Mouse (Mus musculus): ENCODE results near the gene Rab19.
"Not testable (repeated sequence)": the region's sequence is repeated elsewhere in the genome, so short reads cannot be mapped to it uniquely, and the experiment has no call there.

Rab19 gene

DNA sequence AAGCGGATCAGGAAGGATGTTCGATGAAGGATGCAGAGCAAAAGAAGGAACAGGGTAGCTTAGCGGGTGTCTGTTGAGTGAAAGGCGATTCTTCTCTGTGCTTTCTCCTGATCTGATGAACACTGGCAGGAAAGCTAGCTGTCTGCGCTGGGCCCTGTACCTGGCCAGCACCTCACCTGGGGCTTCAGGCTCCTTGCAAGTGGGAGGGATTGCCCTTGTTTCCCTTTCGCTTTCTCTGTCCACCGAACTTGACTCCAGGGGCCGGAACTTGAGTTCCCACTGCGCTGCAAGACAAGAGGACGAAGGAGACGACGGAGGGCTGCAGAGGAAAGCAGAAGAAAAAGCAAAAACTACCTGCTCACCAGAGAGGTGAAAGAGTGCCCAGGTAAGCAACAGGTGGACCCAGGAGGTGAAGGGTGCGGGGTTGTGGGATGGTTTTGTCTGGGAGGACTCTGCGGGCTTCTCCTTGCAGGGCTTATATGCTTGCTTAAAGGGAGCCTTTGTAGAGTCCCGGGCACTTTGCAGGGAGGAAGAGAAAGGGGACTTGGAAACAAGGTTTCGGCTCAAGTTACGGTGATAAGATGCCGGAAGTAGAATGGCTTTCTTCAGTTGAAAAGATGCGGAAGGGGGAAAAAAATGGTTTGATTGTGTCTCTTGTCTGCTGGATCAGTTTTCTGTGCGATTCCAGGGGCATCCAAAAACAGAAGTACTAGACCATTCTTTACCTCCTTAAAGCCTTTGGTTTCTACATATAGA is at the start of gene Rab19:
Gene Rab19, plus strand, starts transcription at position 51 of the 756 bp plus-strand sequence.
- DNase-seq (ENCODE audit: low spot score in 2 of 2): no peak

DNA sequence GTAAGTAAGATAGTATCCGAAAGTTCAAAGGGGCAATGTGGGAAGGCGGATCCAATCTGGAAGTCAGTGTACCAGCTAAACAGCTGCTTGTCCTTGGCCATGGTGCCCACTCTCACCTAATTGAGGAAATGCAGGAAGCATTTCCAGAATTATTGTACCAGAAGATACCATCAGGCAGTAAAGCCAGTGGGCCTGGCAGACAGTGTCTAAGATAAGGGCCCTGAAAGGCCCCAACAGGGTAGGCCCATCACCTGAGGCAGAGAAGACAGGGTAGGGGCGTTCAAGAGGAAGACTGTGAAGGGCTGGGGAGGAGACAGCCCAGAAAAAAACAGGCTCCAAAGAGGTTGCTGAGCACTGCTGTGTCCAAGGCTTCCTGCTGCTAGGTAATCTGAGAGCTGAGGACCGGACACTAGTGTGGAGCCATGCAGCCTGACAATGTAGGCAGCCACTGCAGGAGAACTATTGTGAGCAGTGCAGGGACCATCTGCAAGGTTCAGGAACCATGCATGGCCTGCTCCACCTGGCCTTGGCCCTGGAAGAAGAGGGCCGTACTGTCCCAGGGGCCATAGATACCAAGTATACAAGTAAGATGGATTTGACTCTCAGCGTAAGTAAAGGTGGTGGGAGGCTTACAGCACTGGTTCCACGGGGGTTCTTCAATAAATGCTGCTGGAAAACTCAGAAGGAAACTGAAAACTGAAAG is 48.8 kb upstream of the Rab19 start:
- DNase-seq (ENCODE audit: low spot score in 2 of 2): no peak

DNA sequence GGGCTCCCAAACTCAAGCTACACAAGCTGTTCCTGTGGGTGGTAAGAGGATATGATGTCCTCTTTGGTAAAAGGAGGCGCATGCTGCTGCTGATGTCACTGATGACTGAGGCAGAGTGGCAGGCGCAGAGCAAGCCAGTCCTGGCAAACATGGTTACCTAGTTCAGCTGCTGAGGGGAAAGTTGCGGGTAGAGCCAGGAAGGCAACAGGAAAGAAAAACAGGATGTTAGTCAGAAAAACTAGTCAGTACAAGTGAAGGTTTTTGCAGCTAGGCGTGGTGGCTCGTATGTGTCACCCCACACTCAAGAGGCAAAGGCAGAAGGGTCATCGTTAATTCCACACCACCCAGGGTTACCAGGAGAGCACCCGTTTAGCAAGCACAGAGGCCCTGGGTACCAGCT is 46.8 kb upstream of the Rab19 start:
- no peak for DNase-seq (ENCODE audit: low spot score in 2 of 2)

DNA sequence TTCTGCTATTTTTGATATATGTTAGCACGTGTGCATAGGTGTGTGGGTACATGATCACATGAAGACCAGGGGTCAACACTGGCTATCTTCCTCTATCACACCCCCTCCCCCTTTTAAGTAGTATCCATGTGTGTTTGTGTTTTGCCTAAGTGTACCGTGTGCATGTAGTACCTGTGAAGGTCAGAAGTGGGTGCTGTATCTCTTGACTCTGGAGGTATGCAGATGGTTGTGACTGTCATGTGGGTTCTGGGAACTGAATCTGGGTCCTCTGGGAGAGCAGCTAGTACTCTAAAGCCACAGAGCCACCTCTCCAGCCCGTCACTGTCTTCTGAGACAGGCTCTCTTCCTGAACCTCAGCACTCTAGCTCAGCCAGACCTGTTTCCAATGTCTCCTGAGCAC is 46.1 kb upstream of the Rab19 start:
- DNase-seq (ENCODE audit: low spot score in 2 of 2): no peak

DNA sequence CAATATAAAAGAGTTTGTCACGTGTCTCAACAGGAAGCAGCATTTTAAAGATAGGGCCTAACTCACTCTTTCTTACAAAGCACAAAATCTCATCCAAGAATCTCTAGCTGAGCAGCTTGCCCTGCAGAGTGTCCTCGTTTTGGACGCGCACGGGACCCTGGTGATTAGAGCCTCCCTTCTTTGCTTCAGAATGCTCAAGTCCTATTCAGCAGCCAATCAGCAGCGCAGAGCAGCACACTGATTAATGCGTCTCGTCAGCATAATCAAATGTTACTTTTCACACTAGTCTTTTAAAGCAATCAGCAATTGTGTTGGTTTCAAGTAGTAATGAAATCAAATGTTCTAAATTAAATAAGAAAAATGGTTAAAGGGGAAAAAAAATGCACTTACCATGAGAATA is 42.6 kb upstream of the Rab19 start:
- DNase-seq (ENCODE audit: low spot score in 2 of 2): no peak

DNA sequence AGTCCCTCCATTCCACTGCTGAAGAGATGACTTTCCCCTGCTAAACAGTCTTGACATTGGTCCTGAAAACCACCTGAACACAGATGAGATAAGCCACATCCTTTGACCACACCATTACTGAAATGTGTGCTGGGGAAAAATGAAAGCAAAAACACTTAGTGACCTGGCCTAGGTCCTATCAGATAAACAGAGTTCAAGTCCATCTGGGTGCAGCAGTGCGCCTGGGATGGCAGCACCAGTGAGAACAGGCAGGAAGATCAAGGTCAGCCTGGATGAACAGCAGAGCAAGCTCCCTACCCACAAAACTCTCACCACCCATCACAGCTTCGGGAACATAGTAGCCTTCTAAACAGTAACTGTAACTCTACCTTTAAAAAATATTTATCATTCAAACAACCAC is 39.2 kb upstream of the Rab19 start:
- DNase-seq (ENCODE audit: low spot score in 2 of 2): no peak

DNA sequence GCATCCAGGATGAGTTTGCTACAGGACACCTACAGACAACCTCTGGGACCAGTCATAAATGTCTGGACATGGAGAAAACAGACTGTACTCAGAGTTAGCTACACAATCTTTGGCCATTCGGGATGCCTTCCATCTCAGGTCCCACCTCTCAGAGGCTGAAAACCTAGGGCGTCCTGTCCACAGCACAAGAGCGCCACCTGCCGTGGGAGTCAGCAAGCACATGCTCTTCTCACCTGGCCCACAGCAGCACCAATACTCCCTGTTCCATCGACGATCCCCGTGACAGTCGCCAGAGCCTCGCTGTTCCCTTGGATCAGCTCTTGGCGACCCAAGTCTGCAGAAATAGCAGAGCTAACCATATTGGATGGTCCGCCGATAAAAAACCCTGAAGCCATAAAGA is 37.0 kb upstream of the Rab19 start:
- DNase-seq (ENCODE audit: low spot score in 2 of 2): peak; percentile 72 to 86

DNA sequence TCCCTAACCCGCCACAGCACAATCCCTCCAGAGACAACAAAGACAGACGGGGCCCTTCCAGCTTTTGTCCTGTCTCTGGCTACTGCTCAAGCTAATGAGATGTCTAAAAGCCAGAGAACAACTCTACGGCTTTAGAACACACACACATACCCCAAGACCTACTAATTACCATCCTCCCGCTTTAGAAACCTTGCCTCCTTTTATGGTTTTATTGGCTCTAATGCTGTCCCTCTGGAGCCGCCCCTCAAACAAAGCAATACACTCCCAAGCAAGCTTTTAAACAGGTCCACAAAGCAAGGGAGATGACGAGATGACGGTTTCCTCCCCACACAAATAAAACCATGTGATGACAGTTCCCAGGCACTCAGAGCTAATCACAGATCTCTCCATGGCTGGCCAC is 35.5 kb upstream of the Rab19 start:
- DNase-seq (ENCODE audit: low spot score in 2 of 2): no peak

DNA sequence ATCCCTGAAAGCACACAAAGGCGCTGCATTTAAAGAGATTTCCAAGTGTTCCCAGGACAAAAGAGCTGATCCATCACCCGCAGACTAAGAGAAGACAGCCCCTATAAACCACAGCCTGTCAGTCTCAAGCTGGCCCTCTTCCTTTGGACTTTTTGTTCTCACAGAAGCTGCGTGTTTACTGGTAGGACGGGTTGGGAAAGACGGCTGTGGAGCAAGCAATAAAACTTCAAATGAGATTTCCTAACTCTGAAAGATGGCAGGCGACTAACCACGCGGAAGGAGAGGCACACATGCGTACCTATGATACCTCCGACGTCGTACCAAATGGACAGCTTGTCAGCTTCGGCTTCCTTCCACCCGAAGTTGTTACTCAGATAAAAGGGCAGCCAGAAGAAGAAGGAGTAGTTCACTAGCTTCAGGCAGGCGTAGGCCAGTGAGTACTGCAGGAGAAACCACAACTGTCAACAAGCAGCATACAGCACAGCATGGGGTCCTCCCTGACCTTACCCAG is 33.9 kb upstream of the Rab19 start:
- no peak for DNase-seq (ENCODE audit: low spot score in 2 of 2)

DNA sequence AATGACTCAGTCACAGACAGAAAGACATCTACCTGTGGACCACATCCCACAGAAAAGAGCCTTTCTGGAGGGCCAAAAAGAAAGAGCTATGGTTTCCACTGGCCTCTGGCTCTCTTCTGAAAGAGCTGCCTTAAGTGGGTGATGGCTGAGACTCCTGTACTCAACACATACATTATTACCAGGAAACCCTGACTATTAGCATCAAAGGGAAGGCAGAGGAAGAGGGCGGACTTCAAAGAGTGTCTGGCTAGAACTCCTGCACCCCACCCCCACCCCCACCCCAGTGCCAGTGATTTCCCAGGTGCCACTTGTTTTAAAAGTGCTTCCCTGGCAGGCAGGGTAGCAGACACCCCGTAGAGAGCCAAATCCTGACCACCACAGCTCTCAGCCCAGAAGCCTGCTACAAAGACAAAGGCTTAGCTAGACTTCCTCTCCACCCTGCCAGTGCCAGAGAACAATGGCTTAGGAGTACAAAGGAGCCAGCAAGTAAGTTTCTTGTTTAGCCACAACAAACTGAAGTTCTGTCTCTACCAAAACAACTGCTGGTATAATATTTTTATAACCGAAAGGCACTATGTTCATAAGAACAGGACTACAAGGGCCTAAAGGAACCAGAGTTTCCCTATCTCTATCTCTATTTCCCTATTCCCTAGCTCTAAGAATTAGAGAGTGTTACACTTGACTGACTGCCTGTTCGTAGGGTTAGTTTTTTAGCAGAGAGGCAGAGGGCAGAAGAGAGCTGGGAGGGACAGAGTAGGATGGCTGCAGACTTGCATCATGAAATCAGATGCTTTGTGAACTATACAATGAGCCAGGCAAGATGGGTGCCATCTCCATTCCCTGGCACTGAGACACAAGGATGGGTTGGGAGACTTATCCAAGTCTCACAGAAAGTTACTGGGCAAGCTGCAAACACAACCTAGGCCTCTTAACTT is 32.8 kb upstream of the Rab19 start:
- DNase-seq (ENCODE audit: low spot score in 2 of 2): no peak

DNA sequence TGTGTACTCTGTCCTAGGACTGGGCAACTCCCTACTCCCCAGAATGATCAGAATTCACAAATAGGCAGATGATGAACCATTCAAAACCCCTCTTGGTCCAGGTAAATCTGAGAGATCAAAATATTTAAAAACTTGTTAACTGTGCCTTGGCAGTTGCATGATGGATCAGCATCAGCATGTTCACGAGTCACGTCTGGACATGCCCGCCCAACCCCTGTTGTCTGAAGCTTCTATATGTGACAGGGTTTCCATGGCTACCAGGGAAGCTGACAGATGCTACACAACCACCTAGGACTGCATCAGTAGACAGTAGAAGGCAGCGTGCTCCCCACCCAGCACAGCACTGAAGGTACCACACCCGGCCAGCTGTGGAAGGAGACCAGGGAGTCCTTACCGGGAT is 32.0 kb upstream of the Rab19 start:
- DNase-seq (ENCODE audit: low spot score in 2 of 2): no peak

DNA sequence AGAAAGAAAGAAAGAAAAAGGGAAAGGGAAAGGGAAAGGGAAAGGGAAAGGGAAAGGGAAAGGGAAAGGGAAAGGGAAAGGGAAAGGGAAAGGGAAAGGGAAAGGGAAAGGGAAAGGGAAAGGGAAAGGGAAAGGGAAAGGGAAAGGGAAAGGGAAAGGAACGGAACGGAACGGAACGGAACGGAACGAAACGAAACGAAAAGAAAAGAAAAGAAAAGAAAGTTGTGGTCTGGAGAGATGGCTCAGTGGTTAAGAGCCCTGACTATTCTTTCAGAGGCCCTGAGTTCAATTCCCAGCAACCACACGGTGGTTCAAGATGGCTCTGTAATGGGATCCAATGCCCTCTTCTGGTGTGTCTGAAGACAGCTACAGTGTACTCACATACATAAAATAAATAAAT is 21.8 kb upstream of the Rab19 start:
- not testable (repeated sequence) for DNase-seq (ENCODE audit: low spot score in 2 of 2)

DNA sequence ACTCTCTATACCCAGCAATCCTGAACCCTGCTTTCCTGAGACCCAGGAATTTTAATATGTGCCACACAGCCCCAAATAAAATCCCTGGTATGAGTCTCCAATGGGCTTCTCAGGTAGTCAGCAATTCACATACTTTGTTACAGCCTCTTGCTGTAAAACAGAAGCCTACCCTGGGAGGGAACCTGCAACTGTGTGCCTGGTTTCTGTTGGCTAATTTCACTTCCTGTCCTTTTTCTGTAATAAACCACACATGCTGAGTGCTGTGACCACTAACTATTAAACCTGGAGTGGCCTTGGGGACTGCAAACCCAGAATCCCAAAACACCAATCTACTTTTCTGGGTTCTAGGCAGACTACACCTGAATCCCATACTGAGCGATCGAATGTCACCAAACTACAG is 18.3 kb upstream of the Rab19 start:
- no peak for DNase-seq (ENCODE audit: low spot score in 2 of 2)

DNA sequence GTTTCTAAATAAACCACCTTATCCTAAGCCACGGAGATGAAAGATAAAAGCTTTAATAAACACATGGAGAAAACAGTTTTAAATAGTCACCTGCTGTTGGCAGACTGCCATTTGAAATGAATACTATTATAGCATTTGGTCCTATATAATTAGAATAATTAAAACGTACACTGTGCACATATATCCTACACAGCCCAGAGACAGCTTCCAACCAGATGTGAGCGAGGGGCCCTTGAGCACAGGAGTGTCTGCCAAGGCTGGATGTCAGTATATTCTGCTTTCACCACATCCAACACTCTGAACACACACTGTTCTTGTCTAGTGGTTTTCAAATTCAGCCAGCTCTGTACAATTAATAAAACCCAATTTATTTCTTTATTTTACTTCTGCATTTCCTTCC is 11.3 kb upstream of the Rab19 start:
- no peak for DNase-seq (ENCODE audit: low spot score in 2 of 2)

DNA sequence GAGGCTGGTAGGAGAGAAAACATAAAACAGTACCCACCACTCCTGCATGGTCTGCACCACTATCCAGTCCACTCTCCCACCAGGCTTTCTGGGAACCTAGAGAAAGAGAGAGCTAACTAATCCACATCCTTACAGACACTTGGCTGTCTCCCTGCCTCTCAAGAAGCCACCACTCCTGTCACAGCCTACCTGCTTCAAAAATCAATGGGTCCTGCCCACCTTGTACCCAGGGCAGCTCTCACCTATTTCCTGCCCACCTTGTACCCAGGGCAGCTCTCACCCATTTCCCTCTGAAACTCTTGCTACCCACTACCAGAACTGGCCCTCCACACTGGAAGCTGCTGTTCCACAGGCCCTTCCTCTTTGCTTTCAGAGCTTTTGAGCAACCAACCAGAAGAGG is 8.9 kb upstream of the Rab19 start:
- DNase-seq (ENCODE audit: low spot score in 2 of 2): no peak

DNA sequence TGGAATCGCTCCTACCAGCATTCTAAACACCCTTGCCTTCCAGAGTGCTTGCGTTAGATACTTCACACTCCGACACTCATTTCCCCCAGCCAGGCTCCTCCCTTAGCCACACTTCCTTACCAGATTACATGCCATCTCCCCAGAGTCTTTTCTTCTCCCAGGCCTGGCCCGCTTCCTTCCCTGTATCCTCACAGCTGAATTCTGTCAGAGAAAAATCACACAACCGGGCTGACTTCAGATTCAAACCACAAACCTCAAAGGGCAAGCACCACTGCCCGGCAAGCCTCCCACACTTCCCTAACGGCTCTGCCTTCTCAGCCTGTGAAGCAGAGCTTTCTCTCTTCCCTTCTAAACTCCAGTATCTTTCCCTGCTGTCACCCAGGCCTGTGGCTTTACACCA is 8.2 kb upstream of the Rab19 start:
- DNase-seq (ENCODE audit: low spot score in 2 of 2): no peak

DNA sequence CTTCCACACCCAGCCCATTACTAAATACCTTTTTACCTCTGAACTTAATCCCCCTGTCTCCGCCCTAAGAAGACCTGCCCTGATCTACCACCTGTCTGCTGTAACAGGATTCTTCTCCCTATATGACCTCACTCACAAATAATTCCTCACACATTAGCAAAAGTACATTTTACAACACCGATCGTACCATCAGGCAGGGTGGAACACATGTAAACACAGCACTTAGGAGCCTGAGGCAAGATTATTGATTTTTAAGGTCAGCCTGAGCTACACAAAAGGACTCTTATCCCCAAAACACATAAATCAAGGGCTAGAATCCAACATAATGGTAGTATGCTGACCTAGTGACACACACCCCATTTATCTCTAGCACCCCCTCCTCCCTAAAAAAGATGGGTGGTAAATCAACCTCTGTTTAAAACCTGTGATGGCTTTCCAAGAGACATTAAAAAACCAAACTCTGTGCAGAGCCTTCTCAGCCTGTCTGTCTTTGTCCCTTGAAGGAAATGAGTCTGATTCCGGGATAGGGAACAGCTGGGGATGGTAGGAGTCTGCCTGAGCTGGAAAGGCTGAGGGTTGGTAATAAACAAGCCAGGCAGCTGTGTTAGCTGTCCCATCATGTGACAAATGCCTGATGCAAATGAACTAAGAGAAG is 7.5 kb upstream of the Rab19 start:
- DNase-seq (ENCODE audit: low spot score in 2 of 2): no peak

DNA sequence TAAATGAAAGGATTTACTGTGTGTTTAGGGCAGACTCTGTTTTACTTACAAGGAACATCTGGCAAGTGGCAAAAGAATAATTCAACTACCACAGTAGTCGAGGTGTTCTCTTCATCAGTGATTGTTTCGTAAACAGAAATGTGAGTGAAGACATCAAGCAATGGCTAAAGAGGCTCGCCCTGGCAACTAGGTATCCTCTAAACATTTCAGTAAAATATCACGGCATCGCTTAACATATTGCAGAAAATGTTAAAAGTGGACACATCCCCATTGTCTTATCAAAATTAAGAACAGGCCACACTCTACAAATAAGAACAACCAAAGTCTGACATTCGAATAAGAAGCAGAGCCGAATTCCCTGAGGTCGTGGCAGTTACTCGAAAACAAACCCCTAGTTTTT is 4.2 kb upstream of the Rab19 start:
- DNase-seq (ENCODE audit: low spot score in 2 of 2): no peak

DNA sequence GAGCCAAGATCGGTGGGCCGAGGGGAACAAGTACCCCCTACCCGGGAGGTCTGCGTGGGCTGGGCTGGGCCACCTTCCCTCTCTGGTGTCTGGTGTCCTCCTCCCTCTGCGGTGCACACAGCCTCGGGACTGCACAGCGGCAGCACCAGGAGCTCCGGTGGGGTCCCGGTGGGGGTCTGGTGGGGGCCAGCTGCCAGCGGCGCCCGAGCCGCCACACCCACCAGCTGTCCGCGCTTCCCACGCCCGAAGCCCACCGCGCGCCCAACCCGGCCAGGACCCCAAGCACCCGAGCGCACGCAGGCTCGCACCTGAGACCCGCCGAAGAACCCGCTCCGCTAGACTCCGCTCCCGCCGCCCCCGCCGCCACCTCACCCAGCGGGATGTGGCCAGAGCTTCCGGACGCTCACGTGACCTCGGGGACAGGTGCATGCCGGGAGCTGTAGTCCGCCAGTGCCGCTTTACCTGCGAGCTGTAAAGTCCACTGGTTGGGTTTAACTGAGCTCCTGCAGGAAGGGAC is 3.6 kb upstream of the Rab19 start, which contains the start of gene Slc37a3:
Gene Slc37a3, minus strand, starts transcription at position 365 of the 517 bp plus-strand sequence.
- DNase-seq (ENCODE audit: low spot score in 2 of 2): peak; percentile 73 to 86

DNA sequence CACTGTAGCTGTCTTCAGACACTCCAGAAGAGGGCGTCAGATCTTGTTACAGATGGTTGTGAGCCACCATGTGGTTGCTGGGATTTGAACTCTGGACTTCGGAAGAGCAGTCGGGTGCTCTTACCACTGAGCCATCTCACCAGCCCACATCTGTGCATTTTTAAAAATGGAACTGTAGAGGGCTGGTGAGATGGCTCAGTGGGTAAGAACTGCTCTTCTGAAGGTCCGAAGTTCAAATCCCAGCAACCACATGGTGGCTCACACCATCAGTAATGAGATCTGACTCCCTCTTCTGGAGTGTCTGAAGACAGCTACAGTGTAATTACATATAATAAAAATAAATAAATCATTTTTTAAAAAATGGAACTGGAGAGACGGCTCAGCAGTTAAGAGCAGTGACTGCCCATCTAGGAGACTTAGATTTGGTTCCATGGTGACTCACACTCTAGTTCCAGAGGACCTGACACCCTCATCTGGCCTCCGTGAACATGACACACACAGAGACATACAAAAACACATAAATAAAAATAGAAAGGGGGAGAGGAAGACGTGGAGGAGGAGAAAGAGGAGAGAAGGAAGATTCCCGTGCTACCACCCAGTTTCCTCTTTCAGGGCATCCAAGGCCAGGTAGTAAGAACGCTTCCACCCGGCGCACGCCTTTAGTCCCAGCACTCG is 2.7 kb upstream of the Rab19 start:
- not testable (repeated sequence) for DNase-seq (ENCODE audit: low spot score in 2 of 2)

DNA sequence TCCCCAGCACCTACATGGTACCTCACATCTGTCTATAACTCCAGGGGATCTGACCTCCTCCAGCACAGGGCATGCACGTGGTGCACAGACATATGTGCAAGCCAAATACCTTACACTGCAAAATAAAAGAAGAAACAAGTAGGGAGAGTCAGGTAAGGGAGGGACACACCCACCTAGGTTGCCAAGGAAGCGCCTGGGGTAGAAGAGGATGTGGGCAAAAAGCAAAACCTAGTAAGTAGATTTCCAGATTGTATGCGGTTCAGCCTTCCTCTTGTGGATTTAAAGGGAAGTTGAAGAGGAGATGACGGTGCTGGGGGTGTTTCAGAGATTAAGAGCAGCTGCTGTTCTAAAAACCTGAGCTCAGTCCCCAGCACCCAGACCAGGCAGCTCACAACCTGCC is 1.8 kb upstream of the Rab19 start:
- no peak for DNase-seq (ENCODE audit: low spot score in 2 of 2)
